Mouse (Mus musculus) CH12.LX (cell line): ENCODE data around the gene Srgn. TPM values are rescaled to one million over a fixed set of nuclear protein-coding genes. Genes with fewer than 3 reads are reported as not detected.

ENCODE experiments used
- DNase-seq: peaks from one replicate; pipeline ENCODE4 v3.0.0-alpha.2; 2013; ENCODE audit errors: extremely low read depth
- H3K27ac ChIP-seq: 2 replicates; pipeline ENCODE4 v1.5.1; 2012; ENCODE audit warnings: low read depth, mild to moderate bottlenecking, control low read depth, moderate library complexity; ENCODE audit not compliant: insufficient read depth
- H3K27me3 ChIP-seq: replicated peaks from 2 replicates; pipeline ENCODE3; 2012; ENCODE audit warnings: inconsistent platforms
- H3K36me3 ChIP-seq, 2 experiments: replicated peaks in 1 of 2; 2 replicates each; pipeline versions ENCODE3 to v1.6.1; 2012; ENCODE audit warnings: inconsistent platforms in 1 of 2, low read length in 1 of 2, mild to moderate bottlenecking in 1 of 2, mixed read lengths in 1 of 2, moderate library complexity in 1 of 2; ENCODE audit not compliant: control insufficient read depth in 1 of 2, insufficient read depth in 1 of 2
- H3K4me1 ChIP-seq, 2 experiments: 2 replicates each; pipeline ENCODE4 v1.6.1; 2012; ENCODE audit warnings: inconsistent platforms in 1 of 2, moderate library complexity in 1 of 2; ENCODE audit not compliant: insufficient read depth in 2 of 2, control insufficient read depth in 1 of 2
- H3K4me2 ChIP-seq: 2 replicates; pipeline ENCODE4 v1.6.1; 2012; ENCODE audit warnings: low read depth, mild to moderate bottlenecking, control low read depth; ENCODE audit not compliant: poor library complexity, insufficient read depth, severe bottlenecking
- H3K4me3 ChIP-seq, 3 experiments: fragments of 150-350 bp in 1 of 3; sonication (generic) in 1 of 3; replicated peaks in 1 of 3; 2 replicates each; pipeline versions ENCODE3 to v1.5.1; 2011 to 2012; ENCODE audit warnings: low read depth in 2 of 3, low read length in 2 of 3, mild to moderate bottlenecking in 2 of 3, moderate library complexity in 2 of 3, control low read depth in 1 of 3, improper control_type of control experiment in 1 of 3, inconsistent platforms in 1 of 3, mixed read lengths in 1 of 3; ENCODE audit not compliant: poor library complexity in 1 of 3
- H3K79me2 ChIP-seq: replicated peaks from 2 replicates; pipeline ENCODE4 v1.6.1; 2012; ENCODE audit warnings: mild to moderate bottlenecking, moderate library complexity; ENCODE audit not compliant: control insufficient read depth, poor library complexity, insufficient read depth, severe bottlenecking; ENCODE audit errors: extremely low read depth
- H3K9ac ChIP-seq: 2 replicates; pipeline ENCODE4 v1.6.1; 2012; ENCODE audit warnings: low read depth, mild to moderate bottlenecking, control low read depth, moderate library complexity; ENCODE audit not compliant: insufficient read depth
- H3K9me3 ChIP-seq: replicated peaks from 2 replicates; pipeline ENCODE3; 2012; ENCODE audit warnings: low read length, inconsistent platforms, mixed read lengths
- BHLHE40 ChIP-seq: IDR thresholded peaks from 2 replicates; pipeline ENCODE4 v1.6.1; 2011; ENCODE audit warnings: mild to moderate bottlenecking, low read depth, low read length, improper control_type of control experiment
- CHD1 ChIP-seq: IDR thresholded peaks from 2 replicates; pipeline ENCODE4 v1.6.1; 2012; ENCODE audit warnings: low read depth, low read length, improper control_type of control experiment, inconsistent platforms
- CHD2 ChIP-seq: IDR thresholded peaks from 2 replicates; pipeline ENCODE4 v1.6.1; 2011; ENCODE audit warnings: low read length, improper control_type of control experiment
- CTCF ChIP-seq, 2 experiments: IDR thresholded peaks in 1 of 2; conservative IDR thresholded peaks in 1 of 2; 2 replicates each; pipeline ENCODE4 v1.5.1; 2011 to 2012; ENCODE audit warnings: low read depth in 2 of 2, low read length in 2 of 2, improper control_type of control experiment in 1 of 2, inconsistent platforms in 1 of 2, mild to moderate bottlenecking in 1 of 2, moderate library complexity in 1 of 2
- E2F4 ChIP-seq: IDR thresholded peaks from 2 replicates; pipeline ENCODE4 v1.6.1; 2011; ENCODE audit warnings: low read depth, low read length, improper control_type of control experiment; ENCODE audit not compliant: insufficient replicate concordance
- ETS1 ChIP-seq: conservative IDR thresholded peaks from 2 replicates; pipeline ENCODE4 v1.6.1; 2012; ENCODE audit warnings: low read depth, mild to moderate bottlenecking, inconsistent platforms, low read length, improper control_type of control experiment, moderate library complexity
- IRF4 ChIP-seq: IDR thresholded peaks from 2 replicates; pipeline ENCODE4 v1.6.1; 2014; ENCODE audit warnings: low read depth, mild to moderate bottlenecking, inconsistent platforms, low read length, improper control_type of control experiment
- JUND ChIP-seq: conservative IDR thresholded peaks from 2 replicates; pipeline ENCODE4 v1.6.1; 2011; ENCODE audit warnings: low read depth, low read length, improper control_type of control experiment
- MAFK ChIP-seq: IDR thresholded peaks from 2 replicates; pipeline ENCODE4 v1.6.1; 2011; ENCODE audit warnings: low read length, improper control_type of control experiment; ENCODE audit not compliant: insufficient replicate concordance
- MAX ChIP-seq: IDR thresholded peaks from 2 replicates; pipeline ENCODE4 v1.6.1; 2011; ENCODE audit warnings: low read length, improper control_type of control experiment
- MAZ ChIP-seq: IDR thresholded peaks from 2 replicates; pipeline ENCODE4 v1.6.1; 2012; ENCODE audit warnings: low read depth, mild to moderate bottlenecking, inconsistent platforms, low read length, improper control_type of control experiment, moderate library complexity
- MEF2A ChIP-seq: IDR thresholded peaks from 2 replicates; pipeline ENCODE4 v1.6.1; 2014; ENCODE audit warnings: low read depth, mild to moderate bottlenecking, inconsistent platforms, low read length, improper control_type of control experiment, borderline replicate concordance
- MXI1 ChIP-seq: IDR thresholded peaks from 2 replicates; pipeline ENCODE4 v1.6.1; 2011; ENCODE audit warnings: mild to moderate bottlenecking, low read depth, low read length, improper control_type of control experiment
- MYC ChIP-seq: IDR thresholded peaks from 2 replicates; pipeline ENCODE4 v1.6.1; 2011; ENCODE audit warnings: low read depth, mild to moderate bottlenecking, improper control_type of control experiment, low read length
- NELFE ChIP-seq: IDR thresholded peaks from 2 replicates; pipeline ENCODE4 v1.6.1; 2011; ENCODE audit warnings: low read depth, low read length, improper control_type of control experiment
- NRF1 ChIP-seq: IDR thresholded peaks from 2 replicates; pipeline ENCODE4 v1.6.1; 2014; ENCODE audit warnings: low read depth, mild to moderate bottlenecking, inconsistent platforms, low read length, improper control_type of control experiment, moderate library complexity
- PAX5 ChIP-seq: IDR thresholded peaks from 2 replicates; pipeline ENCODE4 v1.6.1; 2012; ENCODE audit warnings: low read length, inconsistent platforms, mixed read lengths
- POLR2AphosphoS2 ChIP-seq: IDR thresholded peaks from 2 replicates; pipeline ENCODE4 v1.6.1; 2011; ENCODE audit warnings: low read depth, low read length, improper control_type of control experiment
- RAD21 ChIP-seq: IDR thresholded peaks from 2 replicates; pipeline ENCODE4 v1.6.1; 2011; ENCODE audit warnings: low read depth, mild to moderate bottlenecking, low read length, improper control_type of control experiment, moderate library complexity
- RCOR1 ChIP-seq: conservative IDR thresholded peaks from 2 replicates; pipeline ENCODE4 v1.6.1; 2012; ENCODE audit warnings: low read depth, mild to moderate bottlenecking, inconsistent platforms, low read length, improper control_type of control experiment
- SIN3A ChIP-seq: IDR thresholded peaks from 2 replicates; pipeline ENCODE4 v1.6.1; 2012; ENCODE audit warnings: low read length, improper control_type of control experiment, inconsistent platforms
- SMC3 ChIP-seq: IDR thresholded peaks from 2 replicates; pipeline ENCODE4 v1.6.1; 2011; ENCODE audit warnings: low read depth, low read length, improper control_type of control experiment
- TBP ChIP-seq: conservative IDR thresholded peaks from 2 replicates; pipeline ENCODE4 v1.6.1; 2011; ENCODE audit warnings: low read depth, low read length, improper control_type of control experiment
- TCF12 ChIP-seq: IDR thresholded peaks from 2 replicates; pipeline ENCODE4 v1.6.1; 2014; ENCODE audit warnings: low read depth, mild to moderate bottlenecking, inconsistent platforms, low read length, improper control_type of control experiment
- UBTF ChIP-seq: IDR thresholded peaks from 2 replicates; pipeline ENCODE4 v1.6.1; 2012; ENCODE audit warnings: low read depth, mild to moderate bottlenecking, inconsistent platforms, low read length, improper control_type of control experiment, moderate library complexity
- USF1 ChIP-seq: IDR thresholded peaks from 2 replicates; pipeline ENCODE4 v1.6.1; 2014; ENCODE audit warnings: low read depth, mild to moderate bottlenecking, inconsistent platforms, low read length, improper control_type of control experiment
- USF2 ChIP-seq: conservative IDR thresholded peaks from 2 replicates; pipeline ENCODE4 v1.6.1; 2011; ENCODE audit warnings: low read depth, low read length, improper control_type of control experiment
- ZC3H11A ChIP-seq: IDR thresholded peaks from 2 replicates; pipeline ENCODE4 v1.6.1; 2012; ENCODE audit warnings: low read depth, mild to moderate bottlenecking, inconsistent platforms, low read length, improper control_type of control experiment
- dilution Hi-C: fragments of 300-500 bp; cut with MboI; formaldehyde crosslinking; loops from 2 replicates; pipeline ENCODE4 v1.14.3; 2020; ENCODE audit warnings: low sequenced_read_pairs; ENCODE audit not compliant: extremely low pct_unique_long_range_greater_than_20kb, extremely low pct_ligation_motif_present
- in situ Hi-C: fragments of 300-500 bp; cut with MboI; formaldehyde crosslinking; loops from 3 replicates; pipeline ENCODE4 v1.14.3; 2019; ENCODE audit warnings: low sequenced_read_pairs, low pct_ligation_motif_present, low pct_unique_long_range_greater_than_20kb, mixed read lengths
- polyA plus RNA-seq: library from polyadenylated mRNA; unstranded; fragments of >175 nt; gene quantifications from 2 replicates; pipeline ENCODE4 v1.2.1, GENCODE M21; 2012; ENCODE audit warnings: low read depth; ENCODE audit not compliant: insufficient read length
- total RNA-seq, 2 experiments: library from RNA; depleted of rRNA; stranded (reverse); fragments of 300-350 nt in 1 of 2; fragments of >200 nt in 1 of 2; gene quantifications; 2 replicates each; pipeline ENCODE4 v1.2.3; 2012 to 2014

The Srgn gene
- total and polyA plus RNA-seq, 3 experiments, result 189 to 519 (median 516) TPM

GRCm38 (mm10) chr10:62488266-62488665 lies 39.0 kb downstream of the Srgn start:
- peaks cover 7 to 12% of the 10 kb centered on the region in 2 experiments for H3K36me3 ChIP-seq
- peaks cover 20% of the 10 kb centered on the region for H3K79me2 ChIP-seq
- in situ Hi-C loops, result no loop called here
- H3K27ac ChIP-seq, result no peak overlapping the region
- TF ChIP-seq USF2, result no peak
- peak; percentile 56 for TF ChIP-seq SMC3
- peak; percentile 54 for TF ChIP-seq RAD21
- TF ChIP-seq IRF4, result 0 out of 2 replicates have a peak, but pooled peaks have one; percentile 22
- TF ChIP-seq MAZ, result no peak
- peak; percentile 46 to 71; a peak in 3 of 4 replicates for TF ChIP-seq CTCF (conservative IDR thresholded peaks at IDR 0.05 in 1 of 2, IDR thresholded peaks at IDR 0.05 in 1 of 2; ENCODE audit: low read depth in 2 of 2, low read length in 2 of 2)
- TF ChIP-seq MAFK, result no peak
- no peak for TF ChIP-seq ZC3H11A
- TF ChIP-seq CHD2, result 0 out of 2 replicates have a peak, but pooled peaks have one; percentile 17
- peak; percentile 23; the same call in 1 of the 2 replicates for TF ChIP-seq BHLHE40
- peak; percentile 49; the same call in 1 of the 2 replicates for TF ChIP-seq MAX
- no peak for DNase-seq
- H3K4me1 ChIP-seq, result peaks cover 7 to 17% of the 10 kb centered on the region in 2 experiments
- H3K4me2 ChIP-seq, result 0 out of 2 replicates have a peak overlapping the region, but pooled peaks have one; percentile 76
- H3K9me3 ChIP-seq, result no peaks in the 10 kb centered on the region
- H3K27me3 ChIP-seq, result no peaks in the 10 kb centered on the region
- dilution Hi-C loops, result no loop called here
- no peak overlapping the region for H3K4me3 ChIP-seq
- H3K9ac ChIP-seq, result no peak overlapping the region

- dilution Hi-C loops (no loop called here), in situ Hi-C loops (no loop called here)
- peak within 1 kb of the TSS; percentile 98 for H3K4me2 ChIP-seq
- H3K4me1 ChIP-seq, result peaks cover 7 to 17% of the 10 kb centered on the region in 2 experiments
- peak within 1 kb of the TSS; percentile 54 for H3K9ac ChIP-seq
- peak; percentile 98 for DNase-seq
- peak within 1 kb of the TSS; percentile 37; the same call in 1 of the 2 replicates for H3K27ac ChIP-seq
- H3K27me3 ChIP-seq, result no peaks in the 10 kb centered on the region
- no peaks in the 10 kb centered on the region for H3K9me3 ChIP-seq
- peak within 1 kb of the TSS; percentile 84 to 89 (median 88) for H3K4me3 ChIP-seq
- H3K36me3 ChIP-seq, result peaks cover 0 to 4% of the 10 kb centered on the region in 2 experiments
- peaks cover 25% of the 10 kb centered on the region for H3K79me2 ChIP-seq
- TF ChIP-seq TBP (0 out of 2 replicates have a peak, but pooled peaks have one; percentile 8), NRF1 (peak; percentile 47; the same call in 1 of the 2 replicates), ZC3H11A (no peak), USF2 (peak; percentile 96), MYC (peak; percentile 57; the same call in 1 of the 2 replicates), MXI1 (peak; percentile 87), ETS1 (no peak), USF1 (peak; percentile 93), E2F4 (0 out of 2 replicates have a peak, but pooled peaks have one; percentile 37), CTCF (conservative IDR thresholded peaks at IDR 0.05 in 1 of 2, IDR thresholded peaks at IDR 0.05 in 1 of 2; ENCODE audit: low read depth in 2 of 2, low read length in 2 of 2) (no peak), RCOR1 (0 out of 2 replicates have a peak, but pooled peaks have one; percentile 25), CHD1 (no peak), SMC3 (no peak), MEF2A (0 out of 2 replicates have a peak, but pooled peaks have one; percentile 42), PAX5 (no peak), JUND (no peak), CHD2 (peak; percentile 28; the same call in 1 of the 2 replicates), MAFK (no peak), SIN3A (peak; percentile 81), NELFE (no peak; the same call in 1 of the 2 replicates), POLR2AphosphoS2 (no peak), IRF4 (peak; percentile 6; the same call in 1 of the 2 replicates), MAX (peak; percentile 97), UBTF (no peak), TCF12 (peak; percentile 37; the same call in 1 of the 2 replicates)
Observed at GRCm38 (mm10) chr10:62486618-62487415, 40.4 kb downstream of the Srgn start, which contains the start of gene Vps26a. Gene Vps26a (minus strand): TSS chr10:62486805.
